Mouse (Mus musculus): ENCODE data around the gene Nprl3.
"Not testable (repeated sequence)": the region's sequence is repeated elsewhere in the genome, so short reads cannot be mapped to it uniquely, and the experiment has no call there.

Gene Nprl3

DNA sequence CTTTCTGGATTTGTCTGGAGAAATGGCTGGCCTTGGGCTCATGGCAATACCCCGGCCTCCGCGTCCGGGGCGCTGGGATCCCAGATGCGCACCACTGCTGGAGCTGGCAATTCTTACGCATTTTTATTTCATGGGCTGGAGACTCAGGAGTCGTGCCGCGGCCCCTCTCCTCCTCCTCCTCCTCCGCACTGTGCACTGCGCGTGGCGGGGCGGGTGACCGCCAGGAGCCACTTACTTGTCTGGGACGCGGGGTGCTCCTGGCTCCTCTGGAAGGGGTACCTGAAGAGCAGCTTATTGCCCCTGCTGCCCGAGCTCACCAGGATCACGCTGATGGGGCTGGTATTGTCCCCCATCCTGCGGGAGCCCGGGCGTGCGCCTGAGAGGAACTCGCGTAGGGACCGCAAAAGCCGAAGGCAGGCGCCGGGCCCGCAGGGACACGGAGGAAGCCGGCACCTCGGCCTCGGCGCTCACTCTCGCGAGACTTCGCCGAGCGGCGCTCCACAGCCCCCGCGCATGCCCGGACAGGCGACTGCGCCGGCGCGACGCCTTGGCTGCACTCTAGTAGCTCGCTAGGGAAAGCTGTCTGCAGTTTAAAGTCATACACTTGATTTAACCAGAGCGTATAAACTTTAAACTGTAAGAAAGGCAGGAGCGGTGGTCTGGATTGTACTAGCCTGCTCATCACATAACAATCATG, at the start of gene Nprl3:
Gene Nprl3 (minus strand): TSS at position 520 of the 697 bp plus-strand sequence.
- peak; percentile 97 to 98 for DNase-seq

DNA sequence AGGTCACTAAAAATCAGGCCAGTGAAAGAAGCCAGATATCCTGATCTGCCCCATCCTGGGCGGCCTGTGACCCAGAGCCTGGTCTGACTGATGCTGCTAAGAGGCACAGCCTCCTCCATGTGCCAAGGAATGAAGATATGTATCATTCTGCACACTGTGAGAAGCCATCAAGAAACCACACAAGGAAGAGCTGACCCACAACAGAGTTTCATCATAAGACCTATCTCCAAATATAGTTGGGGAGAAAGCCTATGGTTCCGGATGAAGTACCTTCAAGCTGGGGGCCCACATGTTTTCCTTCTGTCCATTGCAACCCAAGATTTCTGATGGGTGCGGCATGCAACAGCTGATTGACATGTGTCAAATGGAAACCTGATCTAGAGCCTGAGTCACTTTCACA, 48.5 kb upstream of the Nprl3 start:
- DNase-seq, result no peak

DNA sequence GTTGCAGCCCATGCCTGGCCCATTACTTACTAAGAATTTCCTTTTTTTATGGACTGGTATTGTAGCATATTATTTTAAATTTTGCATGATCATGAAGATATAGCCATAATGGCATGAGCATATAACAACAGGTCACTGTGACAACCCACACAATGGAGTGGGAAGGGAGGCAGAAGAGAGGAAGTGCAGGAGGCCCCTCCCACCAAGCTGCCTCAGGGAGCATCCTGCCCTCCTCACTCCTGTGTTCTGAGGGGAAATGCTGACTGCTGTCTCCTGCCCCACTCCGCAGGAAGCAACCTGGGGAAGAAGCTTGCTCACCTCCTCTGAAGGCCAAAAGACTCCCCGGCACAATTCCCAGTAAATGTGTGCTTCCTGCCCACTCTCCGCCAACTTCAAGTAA, 42.4 kb upstream of the Nprl3 start:
- DNase-seq, result no peak

DNA sequence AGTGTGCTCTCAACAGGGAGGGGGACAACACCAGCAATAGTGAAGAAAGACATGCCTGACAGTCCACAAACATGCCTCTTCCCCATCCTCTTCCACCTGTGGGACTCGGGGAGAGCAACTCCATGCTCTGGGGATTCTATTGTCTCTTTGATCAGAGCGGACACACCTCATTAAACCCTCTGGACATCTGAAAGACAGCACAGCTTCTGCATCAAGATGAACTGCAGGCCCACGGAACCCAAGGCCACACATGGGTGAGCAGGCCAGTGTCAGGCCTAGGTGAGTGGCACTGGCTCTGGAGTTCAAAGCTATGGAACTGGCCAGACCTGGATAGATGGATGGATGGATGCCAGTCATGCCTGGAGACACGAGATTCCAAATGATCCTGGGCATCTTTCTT, 41.9 kb upstream of the Nprl3 start:
- no peak for DNase-seq

DNA sequence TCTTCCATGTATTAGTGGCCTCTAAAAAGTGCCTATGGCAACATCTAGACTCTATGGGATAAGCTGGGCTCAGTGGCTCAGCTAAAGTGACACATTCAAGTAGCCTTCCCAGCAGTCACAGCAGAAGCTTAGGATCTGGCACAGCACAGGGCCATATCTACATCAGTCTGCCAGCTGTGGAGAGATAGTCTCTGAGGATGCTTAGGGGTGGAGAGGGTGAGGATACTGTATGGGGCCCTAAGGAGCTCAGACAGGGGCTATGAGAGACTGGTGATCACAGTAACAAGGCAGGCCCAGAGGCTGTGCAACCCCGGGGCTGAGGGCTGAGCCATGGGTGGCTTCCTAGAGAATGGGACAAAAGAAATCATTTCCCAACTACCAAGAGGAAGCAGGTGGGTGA, 39.5 kb upstream of the Nprl3 start:
- no peak for DNase-seq

DNA sequence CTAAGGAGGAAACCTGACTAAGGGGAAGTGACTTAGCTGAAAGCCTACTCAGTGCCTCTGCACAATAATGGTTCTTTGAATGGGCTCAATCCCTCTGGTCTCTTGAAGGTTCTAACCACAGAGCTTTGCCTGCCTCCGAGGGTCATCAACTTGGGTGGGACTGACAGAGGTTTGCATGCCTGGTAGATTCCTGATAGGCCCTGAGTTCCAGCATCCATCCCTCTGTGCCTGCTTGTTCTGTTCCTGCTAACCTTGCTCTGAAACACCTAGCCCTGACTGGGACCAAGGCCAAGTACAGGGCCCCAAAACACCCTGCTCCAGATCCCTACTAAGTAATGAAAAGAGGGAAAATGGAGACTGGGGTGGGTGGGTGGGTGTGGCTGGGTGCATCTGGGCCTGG, 35.9 kb upstream of the Nprl3 start:
- no peak for DNase-seq

DNA sequence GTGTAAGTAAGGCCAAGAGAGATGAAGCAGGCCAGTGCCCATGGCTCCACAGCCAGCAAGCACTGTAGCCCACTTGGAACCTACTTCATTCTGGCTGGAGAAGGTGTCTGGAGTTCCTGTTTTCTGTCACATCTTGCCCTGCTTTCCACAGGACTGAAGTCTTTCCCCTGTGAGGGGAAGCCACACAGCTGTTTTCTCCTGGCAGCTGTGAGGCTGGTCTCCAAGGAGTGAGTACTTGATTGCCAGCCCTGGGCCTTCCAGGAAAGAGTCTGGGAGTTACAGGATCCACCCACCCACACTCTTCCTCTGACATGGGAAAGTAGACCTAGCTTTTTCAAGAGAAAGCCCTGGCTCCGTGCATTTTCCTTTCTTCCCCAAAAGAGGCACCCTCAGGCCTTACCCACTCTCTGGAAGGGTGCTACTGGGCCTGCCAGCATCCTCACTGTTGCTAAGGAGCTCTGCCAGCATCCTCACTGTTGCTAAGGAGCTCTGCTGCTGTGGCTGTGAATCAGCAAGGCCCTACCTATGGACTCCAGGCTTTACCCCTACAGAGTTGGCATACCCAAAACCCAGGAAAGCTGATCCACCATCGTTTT, 35.4 kb upstream of the Nprl3 start:
- no peak for DNase-seq

DNA sequence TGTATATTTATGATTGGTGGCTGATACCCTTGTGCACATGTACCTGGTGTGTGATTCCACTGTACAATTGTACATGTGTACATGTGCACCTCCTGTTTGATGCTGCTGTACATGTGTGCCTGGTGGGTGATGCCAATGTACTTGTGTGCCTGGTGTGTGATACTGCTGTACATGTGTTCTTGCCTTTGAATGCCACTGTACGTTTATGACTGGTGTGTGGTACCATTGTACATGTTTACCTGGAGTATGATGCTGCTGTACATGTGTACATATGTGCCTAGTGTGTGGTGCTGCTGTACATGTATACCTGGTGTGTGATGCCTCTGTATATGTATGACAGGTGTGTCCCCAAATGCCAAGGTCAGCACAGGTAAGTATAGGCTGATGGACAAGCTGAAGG, 34.0 kb upstream of the Nprl3 start:
- DNase-seq, result no peak

DNA sequence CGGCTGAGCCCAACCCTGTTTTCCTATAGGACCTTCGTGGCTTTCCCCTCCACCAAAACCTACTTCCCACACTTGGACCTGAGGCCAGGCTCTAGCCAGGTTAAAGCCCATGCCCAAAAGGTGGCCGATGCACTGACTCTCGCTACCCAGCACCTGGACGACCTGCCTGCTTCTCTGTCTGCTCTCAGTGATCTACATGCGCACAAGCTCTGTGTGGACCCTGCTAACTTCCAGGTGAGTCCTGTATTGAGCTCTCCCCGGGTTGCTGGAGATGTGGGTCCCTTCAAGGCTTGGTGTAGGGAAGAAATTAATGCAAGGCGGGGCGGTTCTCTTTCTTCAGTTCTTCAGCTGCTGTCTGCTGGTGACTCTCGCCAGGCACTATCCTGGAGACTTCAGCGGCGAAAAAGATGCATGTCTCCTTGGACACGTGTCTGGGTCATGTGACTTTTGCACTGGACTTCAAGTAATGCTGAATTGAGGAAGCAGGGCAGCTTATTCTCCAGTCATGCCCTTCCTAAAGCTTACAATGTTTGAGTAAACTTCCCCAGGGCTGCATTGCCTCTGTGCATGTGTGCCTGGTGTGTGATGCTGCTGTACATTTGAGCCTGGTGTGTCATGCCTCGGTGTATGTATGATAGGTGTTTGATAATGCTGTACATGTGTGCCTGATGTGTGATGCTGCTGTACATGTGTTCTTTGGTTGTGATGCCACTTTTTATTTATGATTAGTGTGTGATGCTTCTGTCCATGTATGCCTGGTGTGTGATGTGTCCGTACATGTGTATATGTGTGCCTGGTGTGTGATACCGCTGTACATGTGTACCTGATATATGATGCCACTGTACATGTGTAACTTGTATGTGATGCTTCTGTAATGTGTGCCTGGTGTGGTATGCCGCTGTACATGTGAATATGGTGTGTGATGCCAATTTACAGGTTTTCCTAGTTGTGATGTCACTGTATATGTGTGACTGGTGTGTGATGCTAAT, 33.1 kb upstream of the Nprl3 start:
- DNase-seq, result no peak

DNA sequence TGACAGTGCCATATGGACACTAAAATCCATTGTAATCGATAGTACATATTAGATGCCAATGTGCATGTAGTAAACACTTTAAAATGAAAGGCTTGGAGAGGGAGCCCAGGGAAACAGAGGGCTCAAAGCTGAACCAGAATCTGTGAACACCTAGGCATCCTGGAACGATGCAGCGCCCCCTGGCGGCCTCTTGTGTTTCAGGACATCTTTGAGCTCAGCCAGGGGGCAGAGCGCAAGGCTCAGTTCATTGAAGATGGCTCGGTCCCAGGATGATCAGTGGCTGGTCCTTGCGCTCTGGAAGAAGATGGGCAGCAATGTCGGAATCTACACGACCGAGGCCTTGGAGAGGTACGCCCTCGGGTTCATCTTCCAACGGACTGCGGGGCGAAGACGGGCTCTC, 32.4 kb upstream of the Nprl3 start, which contains the start of gene Hbq1a:
Gene Hbq1a (plus strand): TSS at position 205 of the 400 bp plus-strand sequence.
- peak; percentile 50 to 81 for DNase-seq

DNA sequence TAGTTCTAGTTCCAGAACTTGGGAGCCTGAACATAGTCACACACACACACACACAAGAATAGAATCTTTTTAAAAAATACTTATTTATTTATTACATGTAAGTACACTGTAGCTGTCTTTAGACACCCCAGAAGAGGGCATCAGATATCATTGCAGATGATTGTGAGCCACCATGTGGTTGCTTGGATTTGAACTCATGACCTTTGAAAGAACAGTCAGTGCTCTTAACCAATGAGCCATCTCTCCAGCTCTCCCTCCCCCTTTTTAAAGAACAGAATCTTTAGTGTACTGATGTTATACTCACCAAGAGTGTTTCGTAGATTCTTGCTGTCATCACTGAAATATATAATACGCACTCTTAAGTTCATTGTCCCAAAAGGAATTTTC, 31.0 kb upstream of the Nprl3 start:
- DNase-seq, result no peak

DNA sequence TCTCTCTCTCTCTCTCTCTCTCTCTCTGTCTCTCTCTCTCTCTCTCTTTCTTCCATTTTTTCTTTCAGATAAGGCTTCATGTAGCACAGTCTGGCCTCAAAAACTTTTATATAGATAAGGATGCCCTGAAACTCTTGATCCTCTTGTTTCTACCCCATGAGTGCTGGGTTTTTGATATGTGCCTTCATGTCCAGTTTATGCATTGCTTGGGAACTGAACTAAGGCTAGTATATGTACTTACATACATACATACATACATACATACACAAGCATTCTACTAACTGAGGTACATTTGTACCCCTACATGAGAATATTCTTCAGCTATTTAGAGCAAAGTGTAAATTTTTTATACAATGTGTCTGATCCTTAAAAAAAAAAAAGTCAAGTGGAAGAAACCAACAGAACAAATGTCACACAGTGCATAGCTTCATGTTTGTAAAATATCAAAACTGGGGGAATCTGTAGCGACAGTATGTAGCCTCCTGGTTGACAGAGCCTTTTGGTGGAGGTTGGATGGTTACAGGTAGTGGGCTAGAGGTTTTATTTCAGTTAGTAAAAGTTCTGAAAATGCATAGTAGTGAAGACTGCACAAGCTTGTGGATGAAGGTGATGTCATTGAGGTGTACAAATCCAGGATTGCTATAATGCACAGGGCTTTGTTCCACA, 30.5 kb upstream of the Nprl3 start:
- DNase-seq, result no peak

DNA sequence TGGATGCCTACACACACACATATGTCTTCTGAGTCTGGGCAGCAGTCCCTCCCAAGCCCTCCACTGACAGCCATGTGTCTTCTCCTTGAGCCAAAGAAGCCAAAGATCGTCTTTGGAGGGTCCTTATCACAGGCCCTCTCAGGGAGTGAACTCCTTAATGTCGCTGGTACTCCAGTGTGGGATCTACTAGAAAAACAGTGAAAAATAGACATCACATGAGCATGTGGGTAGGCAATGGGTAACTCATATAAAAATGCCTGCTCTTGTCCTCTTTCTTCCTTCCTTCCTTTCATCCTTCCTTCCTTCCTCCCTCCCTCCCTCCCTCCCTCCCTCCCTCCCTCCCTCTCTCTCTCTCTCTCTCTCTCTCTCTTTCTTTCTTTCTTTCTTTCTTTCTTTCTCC, 29.9 kb upstream of the Nprl3 start:
- DNase-seq, result not testable (repeated sequence)

DNA sequence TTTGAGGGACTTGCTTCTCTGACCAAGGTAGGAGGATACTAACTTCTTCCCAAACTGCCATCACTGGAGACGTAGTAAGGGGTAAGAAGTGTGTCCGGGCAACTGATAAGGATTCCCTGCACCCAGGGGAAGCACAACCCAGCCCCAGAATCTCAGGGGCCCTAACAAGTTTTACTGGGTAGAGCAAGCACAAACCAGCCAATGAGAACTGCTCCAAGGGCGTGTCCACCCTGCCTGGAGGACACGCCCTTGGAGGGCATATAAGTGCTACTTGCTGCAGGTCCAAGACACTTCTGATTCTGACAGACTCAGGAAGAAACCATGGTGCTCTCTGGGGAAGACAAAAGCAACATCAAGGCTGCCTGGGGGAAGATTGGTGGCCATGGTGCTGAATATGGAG, 28.7 kb upstream of the Nprl3 start, which contains the start of gene Hba-a2:
Gene Hba-a2 (plus strand): TSS at position 287 of the 400 bp plus-strand sequence.
- not testable (repeated sequence) for DNase-seq

DNA sequence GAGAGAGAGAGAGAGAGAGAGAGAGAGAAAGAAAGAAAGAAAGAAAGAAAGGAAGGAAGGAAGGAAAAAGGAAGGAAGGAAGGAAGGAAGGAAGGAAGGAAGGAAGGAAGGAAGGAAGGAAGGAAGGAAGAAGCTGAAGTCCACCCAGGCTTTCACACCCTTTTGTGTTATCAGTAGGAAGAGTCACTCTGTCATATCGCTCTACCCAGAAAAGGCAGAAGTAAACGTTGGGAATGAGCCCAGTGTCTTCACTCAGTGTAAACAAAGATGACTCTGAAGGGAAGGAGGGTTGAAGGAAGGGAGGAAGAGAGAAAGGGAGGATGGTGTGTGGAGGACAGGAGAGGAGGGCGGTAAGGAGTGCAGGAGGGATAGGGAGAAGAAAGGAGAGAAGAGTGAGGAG, 26.0 kb upstream of the Nprl3 start:
- not testable (repeated sequence) for DNase-seq

DNA sequence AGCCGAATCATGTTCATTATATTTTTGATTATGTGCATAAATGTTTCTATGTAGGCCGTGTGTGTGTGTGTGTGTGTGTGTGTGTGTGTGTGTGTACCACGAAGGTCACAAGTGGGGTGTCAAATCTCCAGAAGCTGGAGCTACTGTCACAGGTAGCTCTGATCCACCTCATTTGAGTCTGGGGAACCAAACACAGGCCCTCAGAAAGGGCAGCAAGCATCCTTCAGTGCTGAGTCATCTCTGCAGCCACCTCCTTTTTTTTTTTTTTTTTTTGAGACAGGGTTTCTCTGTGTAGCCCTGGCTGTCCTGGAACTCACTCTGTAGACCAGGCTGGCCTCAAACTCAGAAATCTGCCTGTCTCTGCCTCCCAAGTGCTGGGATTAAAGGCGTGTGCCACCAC, 25.3 kb upstream of the Nprl3 start:
- not testable (repeated sequence) for DNase-seq

DNA sequence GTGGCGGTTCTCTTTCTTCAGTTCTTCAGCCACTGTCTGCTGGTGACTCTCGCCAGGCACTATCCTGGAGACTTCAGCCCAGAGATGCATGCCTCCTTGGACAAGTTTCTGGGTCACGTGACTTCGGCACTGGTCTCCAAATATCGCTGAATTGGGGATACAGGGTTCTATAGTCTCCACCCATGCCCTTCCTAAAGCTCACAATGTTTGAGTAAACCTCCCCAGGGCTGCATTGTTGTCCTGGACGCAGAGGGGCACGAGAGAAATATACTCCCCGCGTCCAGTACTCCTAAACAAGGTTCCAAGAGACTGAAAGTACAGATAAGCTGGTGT, 20.0 kb upstream of the Nprl3 start:
- no peak for DNase-seq

DNA sequence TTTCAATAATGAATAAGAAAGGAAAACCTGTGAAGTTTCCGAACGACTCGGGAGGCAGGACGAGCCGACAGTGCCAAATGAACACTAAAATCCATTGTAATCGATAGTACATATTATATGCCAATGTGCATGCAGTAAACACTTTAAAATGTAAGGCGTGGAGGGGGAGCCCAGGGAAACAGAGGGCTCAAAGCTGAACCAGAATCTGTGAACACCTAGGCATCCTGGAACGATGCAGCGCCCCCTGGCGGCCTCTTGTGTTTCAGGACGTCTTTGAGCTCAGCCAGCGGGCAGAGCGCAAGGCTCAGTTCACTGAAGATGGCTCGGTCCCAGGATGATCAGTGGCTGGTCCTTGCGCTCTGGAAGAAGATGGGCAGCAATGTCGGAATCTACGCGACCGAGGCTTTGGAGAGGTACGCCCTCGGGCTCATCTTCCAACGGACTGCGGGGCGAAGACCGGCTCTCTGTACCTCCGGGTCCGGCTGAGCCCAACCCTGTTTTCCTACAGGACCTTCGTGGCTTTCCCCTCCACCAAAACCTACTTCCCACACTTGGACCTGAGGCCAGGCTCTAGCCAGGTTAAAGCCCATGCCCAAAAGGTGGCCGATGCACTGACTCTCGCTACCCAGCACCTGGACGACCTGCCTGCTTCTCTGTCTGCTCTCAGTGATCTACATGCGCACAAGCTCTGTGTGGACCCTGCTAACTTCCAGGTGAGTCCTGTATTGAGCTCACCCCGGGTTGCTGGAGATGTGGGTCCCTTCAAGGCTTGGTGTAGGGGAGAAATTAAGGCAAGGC, 19.4 kb upstream of the Nprl3 start, which contains the start of gene Hbq1b:
Gene Hbq1b (plus strand): TSS at position 271 of the 798 bp plus-strand sequence.
- DNase-seq, result peak; percentile 81 to 89

DNA sequence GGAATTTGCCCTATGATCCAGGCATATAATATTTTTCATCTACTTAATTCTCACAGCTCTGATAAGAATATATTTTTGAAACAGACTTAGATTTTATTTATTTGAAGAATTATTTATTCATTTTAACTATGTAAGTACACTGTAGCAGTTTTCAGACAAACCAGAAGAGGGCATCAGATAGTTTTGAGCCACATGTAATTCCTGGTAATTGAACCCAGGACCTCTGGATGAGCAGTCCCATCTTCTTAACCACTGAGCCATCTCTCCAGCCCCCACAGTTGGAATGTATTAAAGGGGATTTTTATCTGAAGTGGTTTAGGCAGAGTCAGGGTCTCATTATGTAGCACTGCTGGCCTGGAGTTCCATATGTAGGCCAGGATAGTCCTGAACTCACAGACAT, 18.4 kb upstream of the Nprl3 start:
- not testable (repeated sequence) for DNase-seq

DNA sequence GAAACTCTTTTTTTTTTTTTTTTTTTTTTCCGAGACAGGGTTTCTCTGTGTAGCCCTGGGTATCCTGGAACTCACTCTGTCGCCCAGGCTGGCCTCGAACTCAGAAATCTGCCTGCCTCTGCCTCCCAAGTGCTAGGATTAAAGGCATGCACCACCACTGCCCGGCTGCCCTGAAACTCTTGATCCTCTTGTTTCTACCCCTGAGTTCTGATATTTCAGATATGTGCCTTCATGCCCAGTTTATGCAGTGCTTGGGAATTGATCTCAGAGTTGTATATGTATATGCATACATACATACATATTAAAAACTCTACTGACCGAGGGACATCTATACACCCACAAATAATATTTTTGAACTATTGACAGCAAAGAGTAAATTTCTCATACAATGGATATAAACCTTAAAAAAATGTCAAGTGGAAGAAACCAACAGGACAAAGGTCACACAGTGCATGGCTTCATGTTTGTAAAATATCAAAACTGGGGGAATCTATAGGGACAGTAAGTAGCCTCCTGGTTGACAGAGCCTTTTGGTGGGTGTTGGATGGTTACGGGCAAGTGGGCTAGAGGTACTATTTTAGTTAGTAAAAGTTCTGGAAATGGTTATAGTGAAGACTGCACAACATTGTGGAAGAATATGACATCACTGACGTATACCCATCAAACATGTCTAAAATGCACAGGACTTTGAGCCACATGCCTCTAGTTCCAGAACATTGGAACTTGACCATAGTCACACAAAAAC, 17.7 kb upstream of the Nprl3 start:
- no peak for DNase-seq

DNA sequence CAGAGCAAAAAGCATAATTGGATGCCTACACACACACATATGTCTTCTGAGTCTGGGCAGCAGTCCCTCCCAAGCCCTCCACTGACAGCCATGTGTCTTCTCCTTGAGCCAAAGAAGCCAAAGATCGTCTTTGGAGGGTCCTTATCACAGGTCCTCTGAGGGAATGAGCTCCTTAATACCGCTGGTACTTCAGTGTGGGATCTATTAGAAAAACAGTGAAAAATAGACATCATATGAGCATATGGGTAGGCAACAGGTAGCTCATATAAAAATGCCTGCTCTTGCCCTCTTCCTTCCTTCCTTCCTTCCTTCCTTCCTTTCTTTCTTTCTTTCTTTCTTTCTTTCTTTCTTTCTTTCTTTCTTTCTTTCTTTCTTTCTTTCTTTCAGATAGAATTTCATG, 17.1 kb upstream of the Nprl3 start:
- DNase-seq, result not testable (repeated sequence)
